Mouse (Mus musculus): ENCODE measurements at regions not wholly inside any gene's neighbourhood (a gene's known extent, or its start where the extent isn't known, plus 50 kb on each side); places are given as distances from the start of the nearest gene placed in this dataset.

DNA sequence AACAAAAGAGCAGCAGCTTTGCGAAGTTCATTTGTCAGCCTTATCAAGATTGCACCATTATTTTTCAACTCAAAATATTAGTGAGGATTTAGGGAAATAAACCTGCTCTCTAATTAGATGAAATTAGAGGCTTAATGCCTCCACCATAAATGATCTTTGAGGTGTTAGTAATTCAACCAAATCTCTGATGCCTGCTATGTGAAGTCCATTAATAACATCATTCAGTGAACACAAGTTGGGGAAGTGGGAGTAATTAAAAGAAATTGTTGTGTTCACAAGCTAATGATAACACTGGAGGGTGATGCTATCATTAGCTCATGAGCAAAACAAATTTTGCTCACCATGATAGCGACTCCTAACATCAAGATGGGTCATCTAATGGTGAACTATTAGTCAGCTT is 246.0 kb downstream of the Ttc6 start:
- no peaks in the 10 kb centered on the region for H3K27me3 ChIP-seq (ENCODE audit: control insufficient read depth, insufficient read depth, low read depth, low read length)
- no peak overlapping the region for H3K9ac ChIP-seq (ENCODE audit: low read depth, low read length)
- H3K27ac ChIP-seq (ENCODE audit: low read length), result no peak overlapping the region
- H3K9me3 ChIP-seq (replicated peaks; ENCODE audit: control insufficient read depth, low read length), result no peaks in the 10 kb centered on the region
- H3K4me2 ChIP-seq (ENCODE audit: low read depth, low read length), result no peak overlapping the region
- 60% methylated on average over 2 of the region's 2 CpGs for WGBS (ENCODE audit: insufficient replicate concordance)
- H3K36me3 ChIP-seq (ENCODE audit: control insufficient read depth, insufficient read depth), result no peaks in the 10 kb centered on the region
- no peaks in the 10 kb centered on the region for H3K4me1 ChIP-seq (ENCODE audit: control insufficient read depth, low read depth, low read length)
- no peak for ATAC-seq (ENCODE audit: low read depth)
- H3K4me3 ChIP-seq (ENCODE audit: low read depth, low read length), result no peak overlapping the region

DNA sequence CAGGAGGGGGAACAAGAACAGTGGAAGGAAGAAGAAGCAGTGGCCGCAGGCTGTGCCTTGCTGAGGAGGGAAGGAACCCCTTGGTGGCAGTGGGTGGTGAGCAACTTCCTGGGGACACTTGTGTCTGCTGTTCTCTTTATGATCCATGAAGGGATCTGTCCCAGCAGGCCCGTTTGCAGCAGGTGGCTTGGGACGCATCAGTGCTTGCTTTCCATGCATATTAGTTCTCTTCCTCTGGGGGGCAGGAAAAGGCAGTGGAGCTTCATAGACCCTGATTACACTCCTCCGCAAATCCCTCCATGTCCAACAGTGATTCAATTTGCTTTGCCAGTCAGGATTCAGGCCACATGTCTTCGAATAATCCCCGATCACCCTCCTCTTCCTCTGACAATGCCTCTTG is 259.9 kb downstream of the Ttc6 start:
- Histone ChIP-seq H3K27ac (ENCODE audit: low read length) (no peak overlapping the region), H3K27me3 (ENCODE audit: control insufficient read depth, insufficient read depth, low read depth, low read length) (no peaks in the 10 kb centered on the region), H3K9ac (ENCODE audit: low read depth, low read length) (no peak overlapping the region), H3K4me1 (ENCODE audit: control insufficient read depth, low read depth, low read length) (no peaks in the 10 kb centered on the region), H3K36me3 (ENCODE audit: control insufficient read depth, insufficient read depth) (no peaks in the 10 kb centered on the region), H3K4me3 (ENCODE audit: low read depth, low read length) (no peak overlapping the region), H3K9me3 (replicated peaks; ENCODE audit: control insufficient read depth, low read length) (no peaks in the 10 kb centered on the region), H3K4me2 (ENCODE audit: low read depth, low read length) (no peak overlapping the region)
- 66% methylated on average over 6 of the region's 6 CpGs for WGBS (ENCODE audit: insufficient replicate concordance)
- ATAC-seq (ENCODE audit: low read depth), result no peak

GRCm38 (mm10) chr12:57825754-57826153 is 261.8 kb downstream of the Ttc6 start:
- Histone ChIP-seq H3K27ac (ENCODE audit: low read length) (no peak overlapping the region), H3K4me2 (ENCODE audit: low read depth, low read length) (no peak overlapping the region), H3K27me3 (ENCODE audit: control insufficient read depth, insufficient read depth, low read depth, low read length) (no peaks in the 10 kb centered on the region), H3K4me1 (ENCODE audit: control insufficient read depth, low read depth, low read length) (no peaks in the 10 kb centered on the region), H3K9ac (ENCODE audit: low read depth, low read length) (no peak overlapping the region), H3K4me3 (ENCODE audit: low read depth, low read length) (no peak overlapping the region), H3K9me3 (replicated peaks; ENCODE audit: control insufficient read depth, low read length) (no peaks in the 10 kb centered on the region), H3K36me3 (ENCODE audit: control insufficient read depth, insufficient read depth) (no peaks in the 10 kb centered on the region)
- 7% methylated on average over 3 of the region's 3 CpGs for WGBS (ENCODE audit: insufficient replicate concordance)
- ATAC-seq (ENCODE audit: low read depth), result no peak

GRCm38 (mm10) chr12:57842813-57843212 is 278.9 kb downstream of the Ttc6 start:
- 53% methylated on average over 4 of the region's 4 CpGs for WGBS (ENCODE audit: insufficient replicate concordance)

GRCm38 (mm10) chr12:57871028-57871427 is 307.1 kb downstream of the Ttc6 start:
- Histone ChIP-seq H3K36me3 (ENCODE audit: control insufficient read depth, insufficient read depth) (no peaks in the 10 kb centered on the region), H3K27ac (ENCODE audit: low read length) (no peak overlapping the region), H3K9ac (ENCODE audit: low read depth, low read length) (no peak overlapping the region), H3K4me3 (ENCODE audit: low read depth, low read length) (no peak overlapping the region), H3K4me2 (ENCODE audit: low read depth, low read length) (no peak overlapping the region), H3K27me3 (ENCODE audit: control insufficient read depth, insufficient read depth, low read depth, low read length) (no peaks in the 10 kb centered on the region), H3K9me3 (replicated peaks; ENCODE audit: control insufficient read depth, low read length) (no peaks in the 10 kb centered on the region), H3K4me1 (ENCODE audit: control insufficient read depth, low read depth, low read length) (no peaks in the 10 kb centered on the region)
- ATAC-seq (ENCODE audit: low read depth), result no peak
- 55% methylated on average over 2 of the region's 2 CpGs for WGBS (ENCODE audit: insufficient replicate concordance)

More at GRCm38 (mm10) chr12:57842813-57843212, 278.9 kb downstream of the Ttc6 start:
- Histone ChIP-seq H3K4me2 (ENCODE audit: low read depth, low read length) (no peak overlapping the region), H3K9me3 (replicated peaks; ENCODE audit: control insufficient read depth, low read length) (no peaks in the 10 kb centered on the region), H3K27ac (ENCODE audit: low read length) (no peak overlapping the region), H3K36me3 (ENCODE audit: control insufficient read depth, insufficient read depth) (no peaks in the 10 kb centered on the region), H3K27me3 (ENCODE audit: control insufficient read depth, insufficient read depth, low read depth, low read length) (no peaks in the 10 kb centered on the region), H3K4me1 (ENCODE audit: control insufficient read depth, low read depth, low read length) (no peaks in the 10 kb centered on the region), H3K9ac (ENCODE audit: low read depth, low read length) (no peak overlapping the region), H3K4me3 (ENCODE audit: low read depth, low read length) (no peak overlapping the region)
- ATAC-seq (ENCODE audit: low read depth), result no peak

- Histone ChIP-seq H3K4me1 (ENCODE audit: control insufficient read depth, low read depth, low read length) (no peaks in the 10 kb centered on the region), H3K4me2 (ENCODE audit: low read depth, low read length) (no peak overlapping the region), H3K27me3 (ENCODE audit: control insufficient read depth, insufficient read depth, low read depth, low read length) (no peaks in the 10 kb centered on the region), H3K27ac (ENCODE audit: low read length) (no peak overlapping the region), H3K36me3 (ENCODE audit: control insufficient read depth, insufficient read depth) (no peaks in the 10 kb centered on the region), H3K9me3 (replicated peaks; ENCODE audit: control insufficient read depth, low read length) (no peaks in the 10 kb centered on the region), H3K9ac (ENCODE audit: low read depth, low read length) (no peak overlapping the region), H3K4me3 (ENCODE audit: low read depth, low read length) (no peak overlapping the region)
- WGBS (ENCODE audit: insufficient replicate concordance), result 60% methylated on average over 4 of the region's 4 CpGs
- ATAC-seq (ENCODE audit: low read depth), result no peak
Observed at GRCm38 (mm10) chr12:57890783-57891478, 320.6 kb upstream of the Sstr1 start.

DNA sequence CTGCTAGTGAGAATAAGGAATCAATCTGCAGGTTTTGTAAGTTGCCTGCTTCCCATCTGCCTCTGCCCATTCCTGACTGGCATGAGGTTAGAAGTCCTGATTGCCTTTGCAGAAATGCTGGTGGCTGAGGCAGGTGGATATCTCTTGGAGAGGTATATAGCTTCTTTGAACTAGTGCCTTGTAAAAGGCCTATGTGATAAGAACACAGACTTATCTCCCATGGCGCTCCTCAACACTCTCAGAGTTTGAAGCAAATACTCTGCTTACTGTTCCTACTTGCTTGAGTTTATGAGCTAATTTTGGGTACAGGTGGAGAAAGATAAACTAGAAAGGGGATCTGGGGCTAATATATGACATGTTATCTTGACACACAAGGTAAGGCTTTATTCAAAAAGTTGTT is 320.0 kb upstream of the Sstr1 start:
- no peak overlapping the region for H3K9ac ChIP-seq (ENCODE audit: low read depth, low read length)
- no peaks in the 10 kb centered on the region for H3K27me3 ChIP-seq (ENCODE audit: control insufficient read depth, insufficient read depth, low read depth, low read length)
- ATAC-seq (ENCODE audit: low read depth), result no peak
- H3K36me3 ChIP-seq (ENCODE audit: control insufficient read depth, insufficient read depth), result no peaks in the 10 kb centered on the region
- H3K9me3 ChIP-seq (replicated peaks; ENCODE audit: control insufficient read depth, low read length), result no peaks in the 10 kb centered on the region
- H3K4me1 ChIP-seq (ENCODE audit: control insufficient read depth, low read depth, low read length), result no peaks in the 10 kb centered on the region
- H3K4me3 ChIP-seq (ENCODE audit: low read depth, low read length), result no peak overlapping the region
- H3K27ac ChIP-seq (ENCODE audit: low read length), result no peak overlapping the region
- WGBS (ENCODE audit: insufficient replicate concordance), result 54% methylated on average over 1 of the region's 1 CpGs
- no peak overlapping the region for H3K4me2 ChIP-seq (ENCODE audit: low read depth, low read length)

DNA sequence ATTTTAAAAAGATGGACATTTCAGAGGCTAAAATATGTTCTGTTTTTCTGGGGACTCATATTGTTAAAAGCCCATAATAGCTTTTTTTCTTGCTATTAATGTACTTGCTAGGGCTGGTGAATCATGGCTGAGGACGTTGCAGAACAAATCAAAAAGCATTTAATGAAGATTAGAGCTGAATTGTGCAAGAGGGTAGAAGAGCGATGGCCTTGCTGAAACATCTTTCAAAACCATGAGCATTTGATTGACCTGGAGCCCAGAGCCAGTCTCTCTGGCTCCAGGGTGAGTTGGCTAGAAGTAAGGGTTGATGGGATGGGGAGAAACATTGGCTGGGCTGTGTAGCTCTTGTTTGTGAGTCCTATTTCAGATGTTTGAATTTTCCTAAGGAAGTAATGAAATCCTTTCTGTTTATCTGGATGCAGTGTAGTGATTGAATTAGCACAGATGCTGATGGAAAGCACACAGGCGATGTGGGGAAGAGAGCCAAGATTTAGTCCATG is 313.8 kb upstream of the Sstr1 start:
- no peaks in the 10 kb centered on the region for H3K9me3 ChIP-seq (replicated peaks; ENCODE audit: control insufficient read depth, low read length)
- 53% methylated on average over 3 of the region's 3 CpGs for WGBS (ENCODE audit: insufficient replicate concordance)
- no peak overlapping the region for H3K4me3 ChIP-seq (ENCODE audit: low read depth, low read length)
- H3K27me3 ChIP-seq (ENCODE audit: control insufficient read depth, insufficient read depth, low read depth, low read length), result no peaks in the 10 kb centered on the region
- ATAC-seq (ENCODE audit: low read depth), result no peak
- H3K27ac ChIP-seq (ENCODE audit: low read length), result no peak overlapping the region
- H3K4me1 ChIP-seq (ENCODE audit: control insufficient read depth, low read depth, low read length), result no peaks in the 10 kb centered on the region
- no peak overlapping the region for H3K9ac ChIP-seq (ENCODE audit: low read depth, low read length)
- H3K36me3 ChIP-seq (ENCODE audit: control insufficient read depth, insufficient read depth), result no peaks in the 10 kb centered on the region
- H3K4me2 ChIP-seq (ENCODE audit: low read depth, low read length), result no peak overlapping the region

DNA sequence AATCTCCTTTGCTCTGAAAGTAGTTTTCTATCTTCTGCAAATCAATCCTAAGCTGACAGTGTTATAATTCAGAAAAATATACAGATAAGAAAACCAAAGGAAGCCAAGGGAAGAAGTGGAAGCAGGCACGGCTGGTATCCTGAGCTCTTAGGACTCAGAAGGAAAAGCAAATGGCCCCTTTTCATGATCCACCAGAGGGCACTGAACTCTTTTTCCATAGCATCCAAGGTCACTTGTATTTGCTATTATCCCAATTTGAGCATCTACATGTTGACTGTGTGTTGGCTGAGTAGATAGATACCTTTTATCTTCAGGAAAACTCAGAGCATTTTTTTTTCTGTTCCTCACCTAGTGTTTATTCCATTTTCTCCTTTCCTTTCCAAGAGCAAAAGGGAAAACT is 306.9 kb upstream of the Sstr1 start:
- no peaks in the 10 kb centered on the region for H3K36me3 ChIP-seq (ENCODE audit: control insufficient read depth, insufficient read depth)
- no peak for ATAC-seq (ENCODE audit: low read depth)
- 50% methylated on average over 1 of the region's 1 CpGs for WGBS (ENCODE audit: insufficient replicate concordance)
- no peaks in the 10 kb centered on the region for H3K4me1 ChIP-seq (ENCODE audit: control insufficient read depth, low read depth, low read length)
- H3K4me2 ChIP-seq (ENCODE audit: low read depth, low read length), result no peak overlapping the region
- no peak overlapping the region for H3K9ac ChIP-seq (ENCODE audit: low read depth, low read length)
- no peak overlapping the region for H3K27ac ChIP-seq (ENCODE audit: low read length)
- H3K9me3 ChIP-seq (replicated peaks; ENCODE audit: control insufficient read depth, low read length), result no peaks in the 10 kb centered on the region
- H3K4me3 ChIP-seq (ENCODE audit: low read depth, low read length), result no peak overlapping the region
- H3K27me3 ChIP-seq (ENCODE audit: control insufficient read depth, insufficient read depth, low read depth, low read length), result no peaks in the 10 kb centered on the region
